Mouse (Mus musculus) limb, embryonic 10.5 days (tissue): ENCODE measurements around the gene Rgs6. TPM values are rescaled to one million over a fixed set of nuclear protein-coding genes. Genes with fewer than 3 reads are reported as not detected.

ENCODE experiments used
- DNase-seq: peaks from one replicate; pipeline ENCODE4 v3.0.0-alpha.2; 2017; ENCODE audit warnings: low spot score
- H3K27ac ChIP-seq: fragments of 300-500 bp; sonication (generic); 2 replicates; pipeline ENCODE4 v1.5.1; 2016; ENCODE audit warnings: mild to moderate bottlenecking
- H3K27me3 ChIP-seq: fragments of 300-500 bp; sonication (generic); 2 replicates; pipeline ENCODE4 v1.6.1; 2016; ENCODE audit warnings: low read depth, mild to moderate bottlenecking; ENCODE audit not compliant: poor library complexity, severe bottlenecking
- H3K36me3 ChIP-seq: fragments of 300-500 bp; sonication (generic); 2 replicates; pipeline ENCODE4 v1.6.1; 2016; ENCODE audit warnings: mild to moderate bottlenecking, moderate library complexity
- H3K4me1 ChIP-seq: fragments of 300-500 bp; sonication (generic); 2 replicates; pipeline ENCODE4 v1.6.1; 2016
- H3K4me3 ChIP-seq: fragments of 300-500 bp; sonication (generic); 2 replicates; pipeline ENCODE4 v1.5.1; 2016; ENCODE audit warnings: mild to moderate bottlenecking, moderate library complexity
- H3K9me3 ChIP-seq: fragments of 300-500 bp; sonication (generic); replicated peaks from 2 replicates; pipeline ENCODE4 v1.6.1; 2016; ENCODE audit warnings: mild to moderate bottlenecking
- WGBS: fragments of 180-500 bp; shearing (Covaris S2); methylation state at CpG from one replicate; pipeline ENCODE4 v1.1.7; 2016; 5-methylcytosine and 5-hydroxymethylcytosine counted together
- polyA plus RNA-seq: library from polyadenylated mRNA; unstranded; fragments of >200 nt; fragmentation: Nextera tagmentation; extraction: Ambion mirVana; gene quantifications from 2 replicates; pipeline ENCODE4 v1.2.1, GENCODE M21; 2016

Rgs6 gene
- polyA plus RNA-seq, 1 experiment from 2014 or later: not detected

DNA sequence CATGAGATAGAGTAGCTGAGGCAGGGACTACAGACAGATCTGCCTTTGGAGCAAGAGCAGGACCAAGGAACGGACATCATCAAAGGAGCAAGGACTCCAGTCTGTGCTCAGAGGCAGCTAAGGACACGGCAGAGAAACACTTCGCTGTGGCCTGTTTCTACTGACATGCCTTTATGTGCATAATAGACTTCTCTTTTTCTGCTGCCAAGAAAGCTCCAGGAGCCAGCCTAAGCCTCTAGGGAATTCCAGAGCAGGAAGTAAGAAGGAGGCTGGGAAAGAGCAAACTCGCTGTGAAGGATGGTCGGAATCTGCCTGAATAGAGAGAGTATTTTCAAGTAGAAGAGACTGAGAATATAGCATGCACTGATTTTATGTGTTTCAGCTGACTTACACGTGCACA is 253.5 kb downstream of the Rgs6 start:
- Histone ChIP-seq H3K36me3 (no peaks in the 10 kb centered on the region), H3K27me3 (no peaks in the 10 kb centered on the region), H3K4me3 (no peak overlapping the region), H3K4me1 (no peaks in the 10 kb centered on the region), H3K9me3 (no peaks in the 10 kb centered on the region), H3K27ac (no peak overlapping the region)
- no peak for DNase-seq
- WGBS: 80% methylated on average over 6 of the region's 6 CpGs

DNA sequence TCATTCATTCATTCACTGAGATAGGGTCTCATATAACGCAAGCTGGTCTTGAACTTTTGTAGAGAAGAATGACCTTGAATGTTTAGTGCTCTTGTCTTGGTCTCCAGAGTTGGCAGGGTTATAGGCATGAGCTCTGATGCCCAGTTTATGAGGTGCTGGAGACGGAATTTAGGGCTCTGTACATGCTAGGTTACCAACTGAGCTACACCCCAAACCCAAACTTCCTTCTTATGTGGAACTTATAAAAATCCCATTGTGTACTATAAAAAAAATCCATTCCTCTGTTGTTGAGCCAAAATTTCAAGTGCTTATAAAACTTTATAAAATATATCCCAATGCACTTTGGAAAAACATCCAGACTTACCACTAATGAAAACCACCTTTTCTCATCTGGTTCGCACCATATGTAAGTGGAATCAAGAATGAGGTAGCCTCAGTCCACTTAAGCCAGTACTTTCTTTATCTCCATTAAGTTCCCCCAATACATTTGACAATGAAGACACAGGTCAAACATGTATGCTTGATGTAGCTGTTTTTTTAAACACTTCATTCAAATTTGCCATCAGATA is 260.3 kb downstream of the Rgs6 start:
- Histone ChIP-seq H3K27ac (no peak overlapping the region), H3K36me3 (no peaks in the 10 kb centered on the region), H3K27me3 (no peaks in the 10 kb centered on the region), H3K9me3 (no peaks in the 10 kb centered on the region), H3K4me3 (no peak overlapping the region), H3K4me1 (no peaks in the 10 kb centered on the region)
- no peak for DNase-seq
- WGBS: 75% methylated on average over 3 of the region's 3 CpGs

GRCm38 (mm10) chr12:82854902-82855301 is 266.8 kb downstream of the Rgs6 start:
- H3K4me1 ChIP-seq: peaks cover 5% of the 10 kb centered on the region; the same call in 1 of the 2 replicates
- H3K4me3 ChIP-seq: no peak overlapping the region
- H3K27ac ChIP-seq: no peak overlapping the region
- no peaks in the 10 kb centered on the region for H3K27me3 ChIP-seq
- no peaks in the 10 kb centered on the region for H3K9me3 ChIP-seq
- H3K36me3 ChIP-seq: no peaks in the 10 kb centered on the region
- 94% methylated on average over 5 of the region's 5 CpGs for WGBS
- no peak for DNase-seq

GRCm38 (mm10) chr12:82855333-82856107 is 267.4 kb downstream of the Rgs6 start:
- Histone ChIP-seq H3K9me3 (no peaks in the 10 kb centered on the region), H3K4me1 (peaks cover 5% of the 10 kb centered on the region; the same call in 1 of the 2 replicates), H3K27ac (no peak overlapping the region), H3K27me3 (no peaks in the 10 kb centered on the region), H3K36me3 (no peaks in the 10 kb centered on the region), H3K4me3 (no peak overlapping the region)
- DNase-seq: no peak
- 65% methylated on average over 4 of the region's 4 CpGs for WGBS

GRCm38 (mm10) chr12:82865686-82866085 is 277.6 kb downstream of the Rgs6 start:
- 82% methylated on average over 2 of the region's 2 CpGs for whole genome bisulfite sequencing

GRCm38 (mm10) chr12:82880711-82881110 is 292.6 kb downstream of the Rgs6 start:
- Histone ChIP-seq H3K27ac (no peak overlapping the region), H3K27me3 (no peaks in the 10 kb centered on the region), H3K4me3 (no peak overlapping the region), H3K36me3 (no peaks in the 10 kb centered on the region), H3K4me1 (no peaks in the 10 kb centered on the region), H3K9me3 (no peaks in the 10 kb centered on the region)
- DNase-seq: no peak
- 88% methylated on average over 5 of the region's 5 CpGs for WGBS

More at GRCm38 (mm10) chr12:82865686-82866085, 277.6 kb downstream of the Rgs6 start:
- Histone ChIP-seq H3K9me3 (no peaks in the 10 kb centered on the region), H3K4me3 (no peak overlapping the region), H3K4me1 (no peaks in the 10 kb centered on the region), H3K36me3 (no peaks in the 10 kb centered on the region), H3K27ac (no peak overlapping the region), H3K27me3 (no peaks in the 10 kb centered on the region)
- DNase-seq: no peak

GRCm38 (mm10) chr12:82883079-82883478 is 295.0 kb downstream of the Rgs6 start:
- WGBS: 90% methylated on average over 1 of the region's 1 CpGs
- no peak overlapping the region for H3K27ac ChIP-seq
- H3K4me3 ChIP-seq: no peak overlapping the region

GRCm38 (mm10) chr12:82894971-82895838 is 307.1 kb downstream of the Rgs6 start:
- no peak for DNase-seq
- Histone ChIP-seq H3K4me3 (no peak overlapping the region), H3K36me3 (no peaks in the 10 kb centered on the region), H3K9me3 (no peaks in the 10 kb centered on the region), H3K27ac (no peak overlapping the region), H3K4me1 (no peaks in the 10 kb centered on the region), H3K27me3 (no peaks in the 10 kb centered on the region)
- WGBS: 84% methylated on average over 6 of the region's 6 CpGs

More at GRCm38 (mm10) chr12:82883079-82883478, 295.0 kb downstream of the Rgs6 start:
- Histone ChIP-seq H3K27me3 (no peaks in the 10 kb centered on the region), H3K4me1 (no peaks in the 10 kb centered on the region), H3K9me3 (no peaks in the 10 kb centered on the region), H3K36me3 (no peaks in the 10 kb centered on the region)
- DNase-seq: no peak

DNA sequence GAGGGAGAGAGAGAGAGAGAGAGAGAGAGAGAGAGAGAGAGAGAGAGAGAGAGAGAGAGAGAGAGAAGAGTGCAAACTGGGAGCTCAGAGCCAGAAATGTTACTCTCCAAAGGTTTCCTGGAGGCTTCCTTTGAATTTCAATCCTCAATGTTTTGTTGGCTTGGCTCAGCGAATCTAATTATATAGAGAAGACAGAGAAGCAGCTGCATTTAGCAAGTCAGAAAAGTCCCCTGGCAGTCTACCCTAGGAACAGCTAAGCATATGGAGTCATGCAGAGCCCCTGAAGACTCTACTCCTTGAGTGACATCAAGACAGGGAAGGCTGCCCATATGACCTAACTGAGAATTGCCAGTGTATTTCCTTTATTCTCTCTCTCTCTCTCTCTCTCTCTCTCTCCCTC is 317.7 kb downstream of the Rgs6 start:
- WGBS: 76% methylated on average over 1 of the region's 1 CpGs
- no peak for DNase-seq
- Histone ChIP-seq H3K4me3 (no peak overlapping the region), H3K27ac (no peak overlapping the region), H3K4me1 (peaks cover 22% of the 10 kb centered on the region), H3K9me3 (peaks cover 2% of the 10 kb centered on the region; the same call in 1 of the 2 replicates), H3K27me3 (no peaks in the 10 kb centered on the region), H3K36me3 (no peaks in the 10 kb centered on the region)

DNA sequence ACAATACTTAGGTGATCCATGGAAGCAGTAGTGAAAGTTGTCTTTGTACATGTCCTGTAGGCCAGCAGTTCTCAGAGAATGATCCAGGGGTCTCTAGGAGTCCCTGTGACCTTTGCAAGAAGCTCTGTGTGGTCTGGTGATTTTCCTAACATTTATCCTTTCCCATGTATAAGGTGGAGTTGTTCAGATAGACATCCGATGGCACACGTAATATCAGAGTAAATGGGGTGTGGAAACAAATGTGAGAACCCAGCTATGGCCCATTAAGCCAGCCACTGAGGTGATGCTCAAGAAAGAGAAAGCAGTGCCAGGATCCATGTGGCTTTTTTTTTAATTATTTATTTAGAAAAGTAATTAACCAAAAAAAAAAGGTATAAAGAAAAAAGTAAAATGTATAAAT is 322.8 kb downstream of the Rgs6 start:
- H3K36me3 ChIP-seq: no peaks in the 10 kb centered on the region
- H3K4me1 ChIP-seq: peaks cover 15% of the 10 kb centered on the region
- no peak overlapping the region for H3K27ac ChIP-seq
- no peak overlapping the region for H3K4me3 ChIP-seq
- DNase-seq: no peak
- H3K9me3 ChIP-seq: no peaks in the 10 kb centered on the region
- H3K27me3 ChIP-seq: no peaks in the 10 kb centered on the region
- 92% methylated on average over 2 of the region's 2 CpGs for WGBS

DNA sequence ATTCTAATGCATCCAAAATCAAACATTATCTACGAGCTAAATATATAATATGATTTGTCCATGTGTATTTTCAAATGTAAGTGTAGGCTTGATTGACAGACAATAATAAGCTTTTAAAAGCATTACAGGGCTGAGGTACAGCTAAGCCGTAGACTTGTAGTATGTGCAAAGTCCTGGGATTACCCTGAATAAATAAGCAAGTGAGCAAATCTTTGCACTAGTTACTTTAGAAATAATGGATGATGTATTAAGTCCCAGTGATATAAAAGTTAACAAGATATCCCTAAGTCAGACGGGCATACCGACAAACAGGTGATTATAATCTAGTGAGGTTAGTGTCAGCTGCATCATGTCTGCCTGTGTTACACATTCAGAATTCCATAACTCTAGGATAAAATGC is 326.0 kb downstream of the Rgs6 start:
- Histone ChIP-seq H3K9me3 (no peaks in the 10 kb centered on the region), H3K4me3 (no peak overlapping the region), H3K27ac (no peak overlapping the region), H3K4me1 (peaks cover 9% of the 10 kb centered on the region; the same call in 1 of the 2 replicates), H3K27me3 (no peaks in the 10 kb centered on the region), H3K36me3 (no peaks in the 10 kb centered on the region)
- DNase-seq: no peak
- 93% methylated on average over 4 of the region's 4 CpGs for WGBS

- Histone ChIP-seq H3K27me3 (no peaks in the 10 kb centered on the region), H3K27ac (peak overlapping the region; percentile 19; the same call in 1 of the 2 replicates), H3K4me3 (no peak overlapping the region), H3K9me3 (no peaks in the 10 kb centered on the region), H3K4me1 (no peaks in the 10 kb centered on the region), H3K36me3 (no peaks in the 10 kb centered on the region)
- WGBS: 74% methylated on average over 2 of the region's 2 CpGs
- no peak for DNase-seq
Measured at GRCm38 (mm10) chr12:82920146-82920545, 332.1 kb downstream of the Rgs6 start.
